Mouse (Mus musculus) erythroblast, embryonic 14.5 days (primary cell): Measurements from ENCODE around the gene Htt. TPM values are rescaled to one million over a fixed set of nuclear protein-coding genes. Genes with fewer than 3 reads are reported as not detected.

Source experiments
- H3K27me3 ChIP-seq: 2 replicates; pipeline ENCODE4 v1.6.1; 2012; ENCODE audit warnings: inconsistent platforms; ENCODE audit not compliant: control insufficient read depth
- H3K36me3 ChIP-seq: 2 replicates; pipeline ENCODE4 v1.6.1; 2012; ENCODE audit warnings: mild to moderate bottlenecking, inconsistent platforms; ENCODE audit not compliant: control insufficient read depth
- H3K4me1 ChIP-seq: 2 replicates; pipeline ENCODE4 v1.6.1; 2012; ENCODE audit warnings: inconsistent platforms; ENCODE audit not compliant: control insufficient read depth
- H3K4me3 ChIP-seq: replicated peaks from 2 replicates; pipeline ENCODE3; 2012; ENCODE audit warnings: moderate library complexity, mild to moderate bottlenecking, inconsistent platforms
- H3K9me3 ChIP-seq: 2 replicates; pipeline ENCODE4 v1.6.1; 2012; ENCODE audit warnings: low read length, inconsistent platforms, mixed read lengths; ENCODE audit not compliant: control insufficient read depth
- GATA1 ChIP-seq: IDR thresholded peaks from 2 replicates; pipeline ENCODE4 v1.6.1; 2012; ENCODE audit warnings: low read length, inconsistent platforms, mixed read lengths
- TAL1 ChIP-seq: IDR thresholded peaks from 3 replicates; pipeline ENCODE4 v1.6.1; 2012; ENCODE audit warnings: low read length, inconsistent platforms, mixed read lengths
- polyA plus RNA-seq: library from polyadenylated mRNA; stranded (reverse); fragments of >175 nt; gene quantifications from 2 replicates; pipeline ENCODE4 v1.2.3, GENCODE M21; 2012

The Htt gene
- polyA plus RNA-seq, 1 experiment: 0.25 TPM

GRCm38 (mm10) chr5:34933461-34933860 is 171.9 kb downstream of the Htt start:
- Histone ChIP-seq H3K4me3 (no peak overlapping the region), H3K4me1 (peaks cover 69% of the 10 kb centered on the region), H3K9me3 (no peaks in the 10 kb centered on the region), H3K36me3 (peaks cover 8% of the 10 kb centered on the region; the same call in 1 of the 2 replicates), H3K27me3 (no peaks in the 10 kb centered on the region)
- no peak for TF ChIP-seq GATA1
- TF ChIP-seq TAL1: no peak

GRCm38 (mm10) chr5:34941710-34942470 is 180.3 kb downstream of the Htt start:
- Histone ChIP-seq H3K36me3 (no peaks in the 10 kb centered on the region), H3K27me3 (no peaks in the 10 kb centered on the region), H3K4me3 (no peak overlapping the region), H3K4me1 (peaks cover 36% of the 10 kb centered on the region), H3K9me3 (no peaks in the 10 kb centered on the region)
- no peak for TF ChIP-seq TAL1
- TF ChIP-seq GATA1: no peak

GRCm38 (mm10) chr5:34943428-34943827 is 181.9 kb downstream of the Htt start:
- no peaks in the 10 kb centered on the region for H3K9me3 ChIP-seq
- H3K4me1 ChIP-seq: peaks cover 39% of the 10 kb centered on the region
- no peaks in the 10 kb centered on the region for H3K27me3 ChIP-seq
- no peak overlapping the region for H3K4me3 ChIP-seq
- TF ChIP-seq GATA1: no peak
- TF ChIP-seq TAL1: no peak
- no peaks in the 10 kb centered on the region for H3K36me3 ChIP-seq

- Histone ChIP-seq H3K36me3 (peaks cover 28% of the 10 kb centered on the region), H3K9me3 (no peaks in the 10 kb centered on the region), H3K4me3 (peak within 1 kb of the TSS; percentile 83), H3K4me1 (peaks cover 65% of the 10 kb centered on the region), H3K27me3 (no peaks in the 10 kb centered on the region)
- no peak for TF ChIP-seq GATA1
- no peak for TF ChIP-seq TAL1
Measured at GRCm38 (mm10) chr5:34948861-34949760, 187.6 kb downstream of the Htt start, which contains the start of gene Rgs12. Gene Rgs12 (plus strand): TSS chr5:34949445.

GRCm38 (mm10) chr5:34949769-34950211 is 188.2 kb downstream of the Htt start:
- H3K36me3 ChIP-seq: peaks cover 32% of the 10 kb centered on the region
- H3K4me3 ChIP-seq: peak overlapping the region; percentile 83
- H3K4me1 ChIP-seq: peaks cover 65% of the 10 kb centered on the region
- H3K9me3 ChIP-seq: no peaks in the 10 kb centered on the region
- no peak for TF ChIP-seq TAL1
- no peak for TF ChIP-seq GATA1
- H3K27me3 ChIP-seq: no peaks in the 10 kb centered on the region

- Histone ChIP-seq H3K4me1 (peaks cover 72% of the 10 kb centered on the region), H3K9me3 (no peaks in the 10 kb centered on the region), H3K36me3 (peaks cover 41% of the 10 kb centered on the region), H3K27me3 (no peaks in the 10 kb centered on the region), H3K4me3 (peak overlapping the region; percentile 83)
- no peak for TF ChIP-seq GATA1
- TF ChIP-seq TAL1: no peak
Measured at GRCm38 (mm10) chr5:34950486-34951160, 189.1 kb downstream of the Htt start.

- Histone ChIP-seq H3K36me3 (peaks cover 47% of the 10 kb centered on the region), H3K4me3 (peak overlapping the region; percentile 83), H3K27me3 (no peaks in the 10 kb centered on the region), H3K4me1 (peaks cover 76% of the 10 kb centered on the region), H3K9me3 (no peaks in the 10 kb centered on the region)
- no peak for TF ChIP-seq TAL1
- no peak for TF ChIP-seq GATA1
Measured at GRCm38 (mm10) chr5:34951161-34951834, 189.8 kb downstream of the Htt start.

GRCm38 (mm10) chr5:34954508-34954907 is 193.0 kb downstream of the Htt start:
- TF ChIP-seq GATA1 (no peak), TAL1 (no peak)
- no peaks in the 10 kb centered on the region for H3K27me3 ChIP-seq
- H3K4me1 ChIP-seq: peaks cover 87% of the 10 kb centered on the region

GRCm38 (mm10) chr5:34955630-34956029 is 194.1 kb downstream of the Htt start:
- Histone ChIP-seq H3K4me3 (no peak overlapping the region), H3K36me3 (peaks cover 74% of the 10 kb centered on the region), H3K4me1 (peaks cover 87% of the 10 kb centered on the region), H3K27me3 (no peaks in the 10 kb centered on the region), H3K9me3 (no peaks in the 10 kb centered on the region)
- TF ChIP-seq TAL1 (no peak), GATA1 (no peak)

More at GRCm38 (mm10) chr5:34954508-34954907, 193.0 kb downstream of the Htt start:
- Histone ChIP-seq H3K36me3 (peaks cover 76% of the 10 kb centered on the region), H3K9me3 (no peaks in the 10 kb centered on the region), H3K4me3 (no peak overlapping the region)
